Mouse (Mus musculus): Measurements from ENCODE around the gene Apol9a.

DNA sequence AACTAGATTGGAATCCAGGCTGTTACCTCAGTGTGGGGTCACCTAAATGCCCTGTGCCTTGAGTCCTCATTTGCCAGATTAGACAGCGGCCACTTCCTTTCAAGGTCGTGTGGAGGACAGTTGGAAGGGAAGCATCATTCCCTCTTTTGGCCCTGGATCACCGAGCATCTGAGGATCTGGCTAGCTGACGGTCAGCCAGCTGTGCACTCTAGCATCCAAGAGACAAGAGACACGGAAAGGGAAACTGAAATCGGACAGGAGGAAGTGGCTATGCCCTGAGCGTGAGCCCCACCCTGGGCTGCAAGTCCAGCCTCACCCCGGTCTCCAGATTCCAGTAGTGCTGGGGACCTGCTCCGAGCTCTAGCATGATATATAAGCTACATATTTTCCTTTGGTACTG lies 51.4 kb downstream of the Apol9a start:
- TF ChIP-seq CTCF (IDR thresholded peaks at IDR 0.05; ENCODE audit: insufficient read depth, low read length) (no peak), POLR2A (IDR thresholded peaks at IDR 0.05; ENCODE audit: borderline replicate concordance, extremely low read depth, low read depth, low read length) (peak; percentile 47; the same call in 1 of the 2 replicates)

All from lung, adult 2 months (tissue).